Mouse (Mus musculus) ES-Bruce4 (cell line): ENCODE results near the gene Tgfb1.

ENCODE experiments used
- CTCF ChIP-seq: IDR thresholded peaks from one replicate; pipeline ENCODE4 v1.8.1; 2011; ENCODE audit warnings: low read depth, low read length
- EP300 ChIP-seq: IDR thresholded peaks from 2 replicates; pipeline ENCODE4 v1.6.1; 2011; ENCODE audit warnings: low read depth, low read length; ENCODE audit not compliant: insufficient read depth
- POLR2A ChIP-seq: IDR thresholded peaks from one replicate; pipeline ENCODE4 v1.8.1; 2011; ENCODE audit warnings: low read length; ENCODE audit not compliant: insufficient read depth

DNA sequence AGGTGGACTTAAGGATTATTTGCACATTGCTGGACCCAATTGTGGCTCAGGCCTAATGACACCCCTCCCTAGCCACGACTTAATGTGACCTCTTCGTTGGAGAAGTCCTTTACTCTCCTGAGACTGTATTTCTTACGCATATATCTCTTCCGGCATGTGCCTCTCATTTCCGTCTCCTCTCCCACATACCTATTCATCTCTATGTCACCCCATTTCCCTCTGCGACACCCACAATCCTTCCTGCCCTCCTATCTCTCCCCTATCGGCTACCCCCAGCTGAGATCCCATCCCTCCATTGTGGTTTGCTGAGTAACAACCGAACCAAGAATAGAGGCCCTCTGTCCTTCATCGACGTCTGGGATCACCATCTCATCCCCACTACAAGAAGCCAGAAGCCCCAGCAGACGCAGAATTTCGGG lies 2.8 kb downstream of the Tgfb1 start:
- TF ChIP-seq POLR2A = no peak
- no peak for TF ChIP-seq CTCF
- no peak for TF ChIP-seq EP300
